Mouse (Mus musculus) left cerebral cortex, adult 11 months (tissue): ENCODE measurements around the gene Hoxc10.

Experiments used
- DNase-seq: peaks from one replicate; pipeline ENCODE4 v3.0.0; 2022; ENCODE audit warnings: low spot score

The Hoxc10 gene

GRCm38 (mm10) chr15:102990461-102991397 is 24.1 kb downstream of the Hoxc10 start, which contains the start of gene Hoxc8:
Gene Hoxc8 (plus strand): TSS chr15:102990607.
- DNase-seq, result no peak

GRCm38 (mm10) chr15:102991782-102992181 is 25.2 kb downstream of the Hoxc10 start:
- DNase-seq, result no peak

GRCm38 (mm10) chr15:102992206-102992605 is 25.6 kb downstream of the Hoxc10 start:
- no peak for DNase-seq

GRCm38 (mm10) chr15:102992863-102993262 is 26.3 kb downstream of the Hoxc10 start:
- DNase-seq, result no peak

GRCm38 (mm10) chr15:102996548-102996947 is 30.0 kb downstream of the Hoxc10 start:
- DNase-seq, result no peak

- no peak for DNase-seq
Measured at GRCm38 (mm10) chr15:102997431-102997830, 30.8 kb downstream of the Hoxc10 start.

GRCm38 (mm10) chr15:102997939-102998355 is 31.4 kb downstream of the Hoxc10 start, which contains the start of gene Hoxc6:
Gene Hoxc6 (plus strand): TSS chr15:102998257.
- no peak for DNase-seq

GRCm38 (mm10) chr15:102998608-102999182 is 32.1 kb downstream of the Hoxc10 start:
- DNase-seq, result no peak

GRCm38 (mm10) chr15:102999183-102999831 is 32.7 kb downstream of the Hoxc10 start:
- DNase-seq, result no peak

- DNase-seq, result no peak
Measured at GRCm38 (mm10) chr15:102999955-103000354, 33.4 kb downstream of the Hoxc10 start.

- no peak for DNase-seq
Measured at GRCm38 (mm10) chr15:103000501-103000901, 33.9 kb downstream of the Hoxc10 start.

- DNase-seq, result no peak
Measured at GRCm38 (mm10) chr15:103001370-103001769, 34.8 kb downstream of the Hoxc10 start.

GRCm38 (mm10) chr15:103002156-103002555 is 35.6 kb downstream of the Hoxc10 start:
- no peak for DNase-seq

GRCm38 (mm10) chr15:103002821-103003448 is 36.3 kb downstream of the Hoxc10 start:
- DNase-seq, result no peak

GRCm38 (mm10) chr15:103005308-103005707 is 38.7 kb downstream of the Hoxc10 start:
- no peak for DNase-seq

GRCm38 (mm10) chr15:103005797-103006196 is 39.2 kb downstream of the Hoxc10 start:
- no peak for DNase-seq

GRCm38 (mm10) chr15:103006326-103006725 is 39.7 kb downstream of the Hoxc10 start:
- DNase-seq, result no peak

- no peak for DNase-seq
Measured at GRCm38 (mm10) chr15:103009265-103010111, 42.9 kb downstream of the Hoxc10 start.

GRCm38 (mm10) chr15:103010112-103010846 is 43.7 kb downstream of the Hoxc10 start:
- no peak for DNase-seq

GRCm38 (mm10) chr15:103010847-103011555 is 44.4 kb downstream of the Hoxc10 start:
- DNase-seq, result no peak
